Mouse (Mus musculus) T-helper 1 cell (primary cell): ENCODE measurements around the gene Clrn3.
"Not testable (repeated sequence)": the region's sequence is repeated elsewhere in the genome, so short reads cannot be mapped to it uniquely, and the experiment has no call there.

Source experiments
- in situ Hi-C: fragments of 300-600 bp; cut with MboI, MseI; formaldehyde crosslinking; loops from one replicate; pipeline ENCODE4 v1.15.1; 2025; ENCODE audit warnings: high pct_unique_total_duplicates

Gene Clrn3

GRCm38 (mm10) chr7:135537341-135537901, 9.0 kb upstream of the Clrn3 start, which contains the start of gene Ptpre:
Ptpre (plus strand) TSS chr7:135537481.
- in situ Hi-C loops: loop anchor here (5.0 kb wide), 1 partner anchor 85 kb away; no protein-coding TSS in a partner anchor

- in situ Hi-C loops: loop anchor here (5.0 kb wide), 1 partner anchor 86 kb away; no protein-coding TSS in a partner anchor
Measured at GRCm38 (mm10) chr7:135535908-135536307, 7.5 kb upstream of the Clrn3 start.

DNA sequence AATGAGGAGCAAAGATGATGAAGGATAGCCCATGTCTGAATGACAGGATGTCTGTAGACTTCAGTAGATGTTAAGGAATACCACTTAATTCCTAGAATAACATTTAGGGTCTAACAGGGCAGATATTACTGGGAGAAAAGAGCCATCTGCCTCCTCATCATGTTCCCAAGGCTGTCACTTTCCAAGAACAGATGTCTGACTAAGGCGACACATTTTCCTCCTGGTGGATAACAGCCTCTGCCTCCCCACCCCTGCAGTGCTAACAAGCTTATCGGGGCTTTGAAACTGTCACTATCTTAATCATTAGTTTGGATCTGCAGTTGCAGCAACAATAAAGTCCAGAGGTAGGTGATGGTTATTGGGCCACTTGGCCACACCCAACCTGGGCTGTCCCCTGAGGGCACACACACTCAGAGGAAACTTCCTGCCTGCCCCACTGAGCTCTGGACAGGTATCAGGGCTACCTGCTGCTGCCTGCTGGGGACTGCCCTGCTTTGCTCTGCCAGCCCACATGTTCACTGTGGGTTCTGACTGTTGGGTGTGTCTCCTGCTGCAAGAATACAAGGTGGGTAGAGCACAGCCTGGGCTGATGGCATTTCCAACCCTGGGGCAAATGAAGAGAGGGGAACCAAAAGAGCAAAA, 6.2 kb upstream of the Clrn3 start:
- in situ Hi-C loops: loop anchor here (5.0 kb wide), 1 partner anchor 88 kb away; no protein-coding TSS in a partner anchor

DNA sequence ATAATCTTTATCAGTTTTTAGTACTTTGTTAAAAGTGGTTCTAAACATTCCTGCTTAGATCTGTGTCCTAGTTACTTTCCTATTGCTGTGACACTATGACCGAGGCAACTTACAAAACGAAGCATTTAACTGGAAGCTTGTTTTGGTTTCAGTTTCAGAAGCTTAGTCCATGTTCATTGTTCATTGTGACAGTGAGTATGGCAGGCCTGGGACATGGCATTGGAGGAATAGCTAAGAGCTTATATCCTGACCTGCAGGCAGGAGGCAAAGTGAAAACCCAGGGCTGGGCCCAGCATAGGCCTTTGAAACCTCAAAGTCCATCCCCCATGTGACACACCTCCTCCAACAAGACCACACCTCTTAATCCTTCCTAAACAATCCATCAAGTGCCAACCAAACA, 614 bp upstream of the Clrn3 start:
- in situ Hi-C loops: no loop called here

DNA sequence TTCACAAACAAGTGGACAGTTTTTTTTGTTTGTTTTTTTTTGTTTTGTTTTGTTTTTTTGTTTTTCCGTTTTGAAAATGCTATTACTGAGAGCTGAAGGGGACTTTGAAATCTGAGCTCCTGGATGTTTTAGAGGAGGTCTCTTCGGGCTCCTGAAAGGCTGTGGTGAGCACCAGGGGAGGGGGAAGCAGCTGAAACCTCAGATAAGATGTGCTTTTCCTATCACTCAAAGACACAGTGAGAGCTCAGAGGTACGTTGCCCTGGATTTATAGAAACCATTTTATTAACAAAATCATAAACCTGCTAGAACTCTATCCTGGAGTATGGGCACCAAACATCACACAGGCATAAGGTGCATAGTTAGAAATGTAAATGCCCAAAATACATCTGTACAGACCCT, 1.3 kb downstream of the Clrn3 start:
- in situ Hi-C loops: no loop called here

DNA sequence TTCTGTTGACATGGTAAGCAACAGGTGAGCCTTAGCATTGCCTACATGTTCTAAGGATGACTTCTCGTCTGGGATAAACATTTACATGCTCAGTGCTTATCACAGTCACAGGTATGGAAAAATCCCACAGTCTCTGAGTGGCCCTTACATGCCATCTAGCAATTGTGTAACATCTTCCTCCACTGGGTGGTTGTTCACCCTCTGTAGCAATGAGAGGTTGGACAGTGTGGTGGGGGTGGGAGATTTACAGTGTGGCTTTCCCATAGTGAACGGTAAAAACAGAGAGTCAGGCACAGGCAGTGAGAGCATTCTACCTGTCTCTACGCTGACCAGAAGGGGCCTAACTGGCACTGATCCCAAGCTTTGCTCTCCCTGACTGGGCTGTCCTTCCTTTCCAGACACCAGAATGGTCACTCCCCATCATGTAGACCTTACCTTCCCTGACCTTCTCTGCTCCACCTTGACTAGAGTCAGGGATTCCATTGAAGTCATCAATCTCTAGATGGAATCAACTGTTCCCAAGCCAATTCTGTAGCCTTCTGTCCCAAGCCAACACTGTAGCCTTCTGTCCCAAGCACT, 1.8 kb downstream of the Clrn3 start:
- in situ Hi-C loops: no loop called here

- in situ Hi-C loops: no loop called here
Measured at GRCm38 (mm10) chr7:135524424-135524967, 4.0 kb downstream of the Clrn3 start.

DNA sequence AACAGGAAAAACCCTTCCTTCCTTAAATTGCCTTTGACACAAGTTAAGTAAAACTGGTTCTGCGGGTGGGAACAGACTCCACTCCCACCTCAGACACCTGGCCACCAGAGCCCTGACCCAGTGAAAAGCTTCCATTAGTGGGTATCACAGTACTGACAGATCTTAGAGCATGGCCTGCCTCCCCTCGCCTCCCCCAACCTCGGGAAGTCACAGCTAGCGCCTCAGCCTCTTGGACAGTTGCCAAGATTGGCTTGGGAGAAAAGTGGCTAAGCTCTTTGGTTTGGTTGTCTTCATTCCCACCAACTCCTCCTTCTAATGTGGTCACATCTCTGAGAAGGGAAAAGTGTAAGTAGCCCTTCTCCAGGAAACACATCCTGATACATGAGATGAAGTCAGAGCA, 4.5 kb downstream of the Clrn3 start:
- in situ Hi-C loops: no loop called here

DNA sequence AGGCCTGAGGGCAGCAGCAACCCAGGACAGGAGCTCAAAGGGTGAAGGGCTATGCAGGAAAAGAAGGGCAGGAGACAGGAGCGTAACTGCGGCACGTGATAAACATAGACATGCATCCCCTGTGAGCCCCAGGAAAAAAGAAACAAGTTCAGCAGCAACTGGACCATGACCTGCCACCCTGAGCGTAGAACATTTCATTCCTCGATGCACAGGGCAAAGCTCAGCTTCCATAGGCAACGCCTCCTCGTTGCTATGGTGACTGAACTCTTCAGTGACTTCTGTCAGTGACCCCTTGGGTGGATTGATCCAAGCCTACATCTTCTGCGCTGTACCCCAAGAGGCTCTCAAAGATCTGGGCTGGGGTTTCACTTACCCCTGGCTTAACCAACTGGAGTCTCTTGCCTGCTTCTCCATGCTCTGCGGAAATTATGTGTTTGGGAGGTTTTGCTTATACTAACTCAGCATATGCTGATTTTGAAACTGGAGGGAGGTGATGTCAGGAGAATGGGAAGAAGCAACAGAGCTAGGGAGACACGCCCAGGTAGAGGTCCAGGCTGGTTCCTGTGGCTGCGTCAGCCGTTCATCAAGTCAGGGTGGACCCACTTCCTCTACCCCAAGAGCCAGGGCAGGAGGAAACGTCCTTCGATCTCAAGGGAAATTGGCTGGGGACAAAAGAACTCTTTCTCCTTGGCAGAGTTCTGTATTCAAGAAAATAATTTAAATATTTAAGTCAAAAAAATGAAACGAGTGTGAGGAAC, 6.5 kb downstream of the Clrn3 start:
- in situ Hi-C loops: no loop called here

DNA sequence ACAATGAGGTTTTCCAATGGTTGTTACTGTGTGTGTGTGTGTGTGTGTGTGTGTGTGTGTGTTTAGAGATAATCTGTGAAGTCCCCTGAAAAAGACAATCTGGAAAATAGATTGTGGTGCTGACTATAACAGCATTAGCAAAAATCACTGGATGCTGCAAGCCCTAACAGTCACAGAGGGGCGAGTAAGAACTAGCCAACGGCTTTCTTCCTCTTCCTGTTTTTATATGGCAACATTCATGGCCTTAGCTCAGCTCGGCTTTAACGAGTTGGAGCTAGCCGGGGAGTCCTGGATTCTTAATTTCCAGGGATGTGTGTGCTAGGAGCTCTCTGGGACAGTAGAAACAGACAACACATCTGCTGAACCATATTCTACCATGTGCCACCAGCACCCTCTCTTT, 8.2 kb downstream of the Clrn3 start:
- in situ Hi-C loops: no loop called here

GRCm38 (mm10) chr7:135517191-135517590, 11.3 kb downstream of the Clrn3 start:
- in situ Hi-C loops: loop anchor here (10.0 kb wide), 1 partner anchor 1818 kb away; no protein-coding TSS in a partner anchor

DNA sequence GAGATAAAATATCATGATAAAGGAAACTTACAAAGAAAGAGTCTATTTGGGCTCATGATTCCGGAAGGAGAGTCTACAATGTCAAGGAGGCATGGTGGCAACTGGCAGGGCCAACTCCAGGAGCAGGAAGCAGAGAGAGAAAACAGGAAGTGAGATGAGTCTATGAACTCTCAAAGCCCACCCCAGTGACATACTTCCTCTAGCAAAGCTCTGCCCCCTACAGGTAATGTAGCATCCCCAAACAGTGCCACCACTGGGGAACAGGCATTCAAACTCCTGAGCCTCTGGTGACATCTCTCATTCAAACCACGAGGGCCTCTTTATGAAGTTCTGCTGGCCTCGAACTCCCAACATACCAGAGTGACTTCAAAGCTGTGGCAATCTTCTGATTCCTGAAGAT, 16.7 kb downstream of the Clrn3 start:
- in situ Hi-C loops: loop anchor here (10.0 kb wide), 1 partner anchor 1823 kb away; no protein-coding TSS in a partner anchor

- in situ Hi-C loops: loop anchor here (10.0 kb wide), 1 partner anchor 1824 kb away; no protein-coding TSS in a partner anchor
Measured at GRCm38 (mm10) chr7:135510431-135510830, 18.0 kb downstream of the Clrn3 start.

DNA sequence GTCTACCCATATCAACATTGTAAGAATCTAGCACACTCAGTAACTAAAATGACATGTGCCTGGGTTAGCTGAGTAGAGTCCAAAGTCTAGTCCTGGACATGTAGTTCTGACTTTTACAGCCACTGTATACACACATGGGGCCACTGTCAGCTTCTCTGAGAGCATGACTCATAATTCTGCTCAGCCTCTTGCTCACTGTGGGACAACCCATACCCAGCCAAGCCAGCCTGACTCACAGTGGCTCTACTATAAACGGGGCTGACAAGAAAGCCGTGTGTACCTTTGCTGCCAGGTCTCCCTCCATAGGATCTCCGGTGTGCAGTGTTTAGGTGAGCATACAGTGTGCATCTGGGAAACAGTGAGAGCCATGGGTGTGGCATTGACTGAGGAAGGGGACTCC, 19.2 kb downstream of the Clrn3 start:
- in situ Hi-C loops: no loop called here

GRCm38 (mm10) chr7:135508602-135509001, 19.9 kb downstream of the Clrn3 start:
- in situ Hi-C loops: no loop called here

DNA sequence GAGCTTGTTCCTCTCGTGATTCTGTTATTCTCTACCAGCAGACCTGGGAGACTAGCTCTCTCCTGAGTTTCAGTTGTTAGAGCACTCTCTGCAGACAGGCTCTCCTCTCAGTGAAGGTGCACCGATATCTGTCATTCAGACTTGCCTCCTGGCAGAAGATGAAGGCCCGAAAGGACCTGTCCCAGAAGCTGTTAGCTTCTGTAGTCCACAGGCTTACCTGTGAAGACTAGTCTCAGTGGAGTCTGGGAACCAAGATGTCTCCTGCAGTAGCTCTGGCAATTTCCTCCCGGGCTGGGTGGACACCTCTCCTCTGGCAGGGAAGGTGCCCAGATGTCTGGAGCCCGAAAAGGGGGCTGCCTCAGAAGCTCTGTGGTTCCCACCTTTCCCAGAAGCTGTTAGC, 21.9 kb downstream of the Clrn3 start:
- in situ Hi-C loops: not testable (repeated sequence)

DNA sequence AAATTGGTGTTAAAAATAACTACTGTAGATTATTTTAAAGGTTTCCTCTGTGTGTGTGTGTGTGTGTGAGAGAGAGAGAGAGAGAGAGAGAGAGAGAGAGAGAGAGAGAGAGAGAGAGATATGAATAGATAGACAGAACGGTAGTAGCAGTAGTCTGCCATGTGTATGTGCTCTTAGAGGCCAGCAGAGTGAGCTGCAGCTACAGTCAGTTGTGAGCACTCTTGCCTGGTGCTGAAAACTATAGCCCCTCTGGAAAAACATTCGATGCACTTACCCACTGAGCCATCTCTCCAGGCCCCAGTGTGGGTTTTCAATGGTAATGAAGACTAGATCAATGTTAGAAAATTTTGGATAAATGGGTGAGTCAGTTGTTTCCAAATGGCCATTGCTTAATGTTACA, 29.1 kb downstream of the Clrn3 start:
- in situ Hi-C loops: no loop called here

DNA sequence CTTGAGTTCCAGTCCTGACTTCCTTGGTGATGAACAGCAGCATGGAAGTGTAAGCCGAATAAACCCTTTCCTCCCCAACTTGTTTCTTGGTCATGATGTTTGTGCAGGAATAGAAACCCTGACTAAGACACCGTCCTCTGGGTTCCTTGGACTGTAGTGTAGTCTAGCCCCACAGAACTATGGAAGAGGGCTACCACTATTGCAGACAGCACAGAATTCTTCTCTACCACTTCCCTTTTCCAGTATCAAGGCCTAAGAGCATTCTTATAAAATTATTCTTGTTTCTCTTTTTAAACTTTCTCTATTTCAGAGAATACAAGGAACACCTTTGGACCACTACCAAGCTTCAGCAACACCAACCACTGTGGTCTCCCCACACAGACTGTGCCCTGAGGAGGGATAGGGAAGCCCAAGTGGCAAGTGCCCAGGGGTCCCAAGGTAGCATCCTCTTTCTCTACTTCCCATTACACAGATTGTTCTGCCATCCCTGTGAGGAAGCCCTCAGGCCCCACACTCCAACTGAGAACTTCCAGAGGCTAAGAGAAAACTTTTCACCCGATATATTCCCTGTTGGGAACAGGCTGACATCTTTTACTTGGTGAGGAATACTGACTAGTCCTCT, 29.8 kb downstream of the Clrn3 start:
- in situ Hi-C loops: no loop called here

DNA sequence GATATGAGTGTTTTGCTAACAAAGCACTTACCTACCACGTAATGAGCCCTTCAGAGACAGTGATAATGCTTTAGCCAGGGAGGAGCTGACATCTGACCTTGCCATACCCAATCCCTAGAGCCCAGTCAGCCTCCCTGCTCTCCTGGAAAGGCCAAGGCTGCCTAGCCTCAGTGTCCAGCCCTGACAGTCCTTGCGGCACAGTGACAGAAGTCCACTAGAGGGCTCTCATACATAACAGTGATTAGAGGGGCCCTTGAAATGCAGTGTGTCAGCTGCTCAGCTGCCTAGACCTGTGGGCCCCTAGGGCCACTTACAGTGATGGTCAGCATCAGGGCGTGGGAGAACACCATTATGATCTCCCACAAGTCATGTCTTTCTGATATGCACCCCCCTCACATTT, 33.2 kb downstream of the Clrn3 start:
- in situ Hi-C loops: no loop called here

GRCm38 (mm10) chr7:135490500-135490886, 38.0 kb downstream of the Clrn3 start:
- in situ Hi-C loops: no loop called here

- in situ Hi-C loops: no loop called here
Measured at GRCm38 (mm10) chr7:135489724-135490499, 38.5 kb downstream of the Clrn3 start.
